Mouse (Mus musculus): ENCODE measurements at regions not wholly inside any gene's neighbourhood (a gene's known extent, or its start where the extent isn't known, plus 50 kb on each side); places are given as distances from the start of the nearest gene placed in this dataset.

- no peaks in the 10 kb centered on the region for H3K9me3 ChIP-seq (ENCODE audit: control insufficient read depth, low read length)
- no peak overlapping the region for H3K9ac ChIP-seq (ENCODE audit: low read length)
- ATAC-seq (ENCODE audit: insufficient number of reproducible peaks, low FRiP score, low TSS enrichment, low read depth) (no peak), DNase-seq (ENCODE audit: low spot score) (no peak)
- no peak overlapping the region for H3K4me2 ChIP-seq (ENCODE audit: low read depth, severe bottlenecking)
- no peak overlapping the region for H3K4me3 ChIP-seq (ENCODE audit: low read depth, low read length)
- H3K27ac ChIP-seq (replicated peaks; ENCODE audit: low read depth, low read length): no peak overlapping the region
- no peaks in the 10 kb centered on the region for H3K36me3 ChIP-seq (ENCODE audit: control insufficient read depth, insufficient read depth, low read length)
- no peaks in the 10 kb centered on the region for H3K4me1 ChIP-seq (ENCODE audit: control insufficient read depth, insufficient read depth, low read length)
- no peaks in the 10 kb centered on the region for H3K27me3 ChIP-seq (ENCODE audit: control insufficient read depth, insufficient read depth, low read length)
- 76% methylated on average over 3 of the region's 3 CpGs for WGBS
These were observed 1144.9 kb downstream of the Mat2b start for GRCm38 (mm10) chr11:39550066-39550465.

GRCm38 (mm10) chr11:39524866-39525649, 1169.9 kb downstream of the Mat2b start:
- DNase-seq (ENCODE audit: low spot score) (no peak), ATAC-seq (ENCODE audit: insufficient number of reproducible peaks, low FRiP score, low TSS enrichment, low read depth) (no peak)
- Histone ChIP-seq H3K27ac (replicated peaks; ENCODE audit: low read depth, low read length) (no peak overlapping the region), H3K9ac (ENCODE audit: low read length) (no peak overlapping the region), H3K4me2 (ENCODE audit: low read depth, severe bottlenecking) (no peak overlapping the region), H3K4me1 (ENCODE audit: control insufficient read depth, insufficient read depth, low read length) (no peaks in the 10 kb centered on the region), H3K4me3 (ENCODE audit: low read depth, low read length) (no peak overlapping the region), H3K9me3 (ENCODE audit: control insufficient read depth, low read length) (no peaks in the 10 kb centered on the region), H3K27me3 (ENCODE audit: control insufficient read depth, insufficient read depth, low read length) (no peaks in the 10 kb centered on the region), H3K36me3 (ENCODE audit: control insufficient read depth, insufficient read depth, low read length) (no peaks in the 10 kb centered on the region)
- WGBS: 39% methylated on average over 7 of the region's 7 CpGs

- ATAC-seq (ENCODE audit: insufficient number of reproducible peaks, low FRiP score, low TSS enrichment, low read depth) (no peak), DNase-seq (ENCODE audit: low spot score) (no peak)
- H3K4me3 ChIP-seq (ENCODE audit: low read depth, low read length): no peak overlapping the region
- H3K27ac ChIP-seq (replicated peaks; ENCODE audit: low read depth, low read length): no peak overlapping the region
- no peaks in the 10 kb centered on the region for H3K27me3 ChIP-seq (ENCODE audit: control insufficient read depth, insufficient read depth, low read length)
- no peak overlapping the region for H3K4me2 ChIP-seq (ENCODE audit: low read depth, severe bottlenecking)
- H3K9ac ChIP-seq (ENCODE audit: low read length): no peak overlapping the region
- H3K4me1 ChIP-seq (ENCODE audit: control insufficient read depth, insufficient read depth, low read length): no peaks in the 10 kb centered on the region
- no peaks in the 10 kb centered on the region for H3K9me3 ChIP-seq (ENCODE audit: control insufficient read depth, low read length)
- 83% methylated on average over 4 of the region's 4 CpGs for WGBS
- no peaks in the 10 kb centered on the region for H3K36me3 ChIP-seq (ENCODE audit: control insufficient read depth, insufficient read depth, low read length)
These were observed 1199.8 kb downstream of the Mat2b start for GRCm38 (mm10) chr11:39495253-39495652.

GRCm38 (mm10) chr11:39477136-39477535, 1217.9 kb downstream of the Mat2b start:
- Histone ChIP-seq H3K27ac (replicated peaks; ENCODE audit: low read depth, low read length) (no peak overlapping the region), H3K4me2 (ENCODE audit: low read depth, severe bottlenecking) (no peak overlapping the region), H3K27me3 (ENCODE audit: control insufficient read depth, insufficient read depth, low read length) (no peaks in the 10 kb centered on the region), H3K9me3 (ENCODE audit: control insufficient read depth, low read length) (no peaks in the 10 kb centered on the region), H3K9ac (ENCODE audit: low read length) (no peak overlapping the region), H3K36me3 (ENCODE audit: control insufficient read depth, insufficient read depth, low read length) (no peaks in the 10 kb centered on the region), H3K4me1 (ENCODE audit: control insufficient read depth, insufficient read depth, low read length) (no peaks in the 10 kb centered on the region), H3K4me3 (ENCODE audit: low read depth, low read length) (no peak overlapping the region)
- 72% methylated on average over 8 of the region's 8 CpGs for WGBS
- DNase-seq (ENCODE audit: low spot score): no peak
- no peak for ATAC-seq (ENCODE audit: insufficient number of reproducible peaks, low FRiP score, low TSS enrichment, low read depth)

GRCm38 (mm10) chr11:39453329-39453952, 1241.6 kb downstream of the Mat2b start:
- 78% methylated on average over 5 of the region's 5 CpGs for WGBS
- Histone ChIP-seq H3K36me3 (ENCODE audit: control insufficient read depth, insufficient read depth, low read length) (no peaks in the 10 kb centered on the region), H3K27me3 (ENCODE audit: control insufficient read depth, insufficient read depth, low read length) (no peaks in the 10 kb centered on the region), H3K9ac (ENCODE audit: low read length) (no peak overlapping the region), H3K4me3 (ENCODE audit: low read depth, low read length) (no peak overlapping the region), H3K27ac (replicated peaks; ENCODE audit: low read depth, low read length) (no peak overlapping the region), H3K4me2 (ENCODE audit: low read depth, severe bottlenecking) (no peak overlapping the region), H3K9me3 (ENCODE audit: control insufficient read depth, low read length) (no peaks in the 10 kb centered on the region), H3K4me1 (ENCODE audit: control insufficient read depth, insufficient read depth, low read length) (no peaks in the 10 kb centered on the region)
- ATAC-seq (ENCODE audit: insufficient number of reproducible peaks, low FRiP score, low TSS enrichment, low read depth): no peak
- DNase-seq (ENCODE audit: low spot score): no peak

- H3K9ac ChIP-seq (ENCODE audit: low read length): no peak overlapping the region
- no peaks in the 10 kb centered on the region for H3K27me3 ChIP-seq (ENCODE audit: control insufficient read depth, insufficient read depth, low read length)
- ATAC-seq (ENCODE audit: insufficient number of reproducible peaks, low FRiP score, low TSS enrichment, low read depth) (no peak), DNase-seq (ENCODE audit: low spot score) (no peak)
- 79% methylated on average over 2 of the region's 2 CpGs for WGBS
- H3K4me1 ChIP-seq (ENCODE audit: control insufficient read depth, insufficient read depth, low read length): no peaks in the 10 kb centered on the region
- no peaks in the 10 kb centered on the region for H3K36me3 ChIP-seq (ENCODE audit: control insufficient read depth, insufficient read depth, low read length)
- no peak overlapping the region for H3K4me2 ChIP-seq (ENCODE audit: low read depth, severe bottlenecking)
- H3K9me3 ChIP-seq (ENCODE audit: control insufficient read depth, low read length): no peaks in the 10 kb centered on the region; the same call in 1 of the 2 replicates
- H3K4me3 ChIP-seq (ENCODE audit: low read depth, low read length): no peak overlapping the region
- no peak overlapping the region for H3K27ac ChIP-seq (replicated peaks; ENCODE audit: low read depth, low read length)
These were observed 1248.6 kb downstream of the Mat2b start for GRCm38 (mm10) chr11:39446374-39446773.

- H3K27me3 ChIP-seq (ENCODE audit: control insufficient read depth, insufficient read depth, low read length): no peaks in the 10 kb centered on the region
- no peak overlapping the region for H3K4me2 ChIP-seq (ENCODE audit: low read depth, severe bottlenecking)
- H3K4me1 ChIP-seq (ENCODE audit: control insufficient read depth, insufficient read depth, low read length): no peaks in the 10 kb centered on the region
- H3K9ac ChIP-seq (ENCODE audit: low read length): no peak overlapping the region
- H3K4me3 ChIP-seq (ENCODE audit: low read depth, low read length): no peak overlapping the region
- no peaks in the 10 kb centered on the region for H3K9me3 ChIP-seq (ENCODE audit: control insufficient read depth, low read length)
- 81% methylated on average over 2 of the region's 2 CpGs for WGBS
- ATAC-seq (ENCODE audit: insufficient number of reproducible peaks, low FRiP score, low TSS enrichment, low read depth): no peak
- DNase-seq (ENCODE audit: low spot score): no peak
- H3K36me3 ChIP-seq (ENCODE audit: control insufficient read depth, insufficient read depth, low read length): no peaks in the 10 kb centered on the region
- no peak overlapping the region for H3K27ac ChIP-seq (replicated peaks; ENCODE audit: low read depth, low read length)
These were observed 1283.3 kb downstream of the Mat2b start for GRCm38 (mm10) chr11:39411691-39412090.

GRCm38 (mm10) chr11:39411182-39411581, 1283.8 kb downstream of the Mat2b start:
- H3K36me3 ChIP-seq (ENCODE audit: control insufficient read depth, insufficient read depth, low read length): no peaks in the 10 kb centered on the region
- no peaks in the 10 kb centered on the region for H3K27me3 ChIP-seq (ENCODE audit: control insufficient read depth, insufficient read depth, low read length)
- H3K27ac ChIP-seq (replicated peaks; ENCODE audit: low read depth, low read length): no peak overlapping the region
- no peak overlapping the region for H3K4me2 ChIP-seq (ENCODE audit: low read depth, severe bottlenecking)
- WGBS: 92% methylated on average over 2 of the region's 2 CpGs
- DNase-seq (ENCODE audit: low spot score): no peak
- no peaks in the 10 kb centered on the region for H3K4me1 ChIP-seq (ENCODE audit: control insufficient read depth, insufficient read depth, low read length)
- no peak overlapping the region for H3K4me3 ChIP-seq (ENCODE audit: low read depth, low read length)
- no peaks in the 10 kb centered on the region for H3K9me3 ChIP-seq (ENCODE audit: control insufficient read depth, low read length)
- H3K9ac ChIP-seq (ENCODE audit: low read length): no peak overlapping the region
- ATAC-seq (ENCODE audit: insufficient number of reproducible peaks, low FRiP score, low TSS enrichment, low read depth): no peak

All from limb, embryonic 11.5 days (tissue).